Mouse (Mus musculus): ENCODE measurements around the gene AI467606. TPM values are rescaled to one million over a fixed set of nuclear protein-coding genes. Genes with fewer than 3 reads are reported as not detected.

The AI467606 gene
- polyA plus RNA-seq, 1 experiment: 1.6 TPM

GRCm38 (mm10) chr7:127121061-127121910 lies 30.1 kb downstream of the AI467606 start:
- peak overlapping the region; percentile 12 for H3K27ac ChIP-seq (ENCODE audit: insufficient read depth, low read length)
- TF ChIP-seq CTCF (IDR thresholded peaks at IDR 0.05; ENCODE audit: low read depth, low read length): no peak
- peak overlapping the region; percentile 55 for H3K4me3 ChIP-seq (ENCODE audit: low read depth, low read length)
- H3K9me3 ChIP-seq (replicated peaks; ENCODE audit: control insufficient read depth, insufficient read depth, low read length, poor library complexity, severe bottlenecking): no peaks in the 10 kb centered on the region
- peaks cover 12% of the 10 kb centered on the region for H3K4me1 ChIP-seq (ENCODE audit: control insufficient read depth, insufficient read depth, low read length)
- peak overlapping the region; percentile 50 for H3K9ac ChIP-seq (ENCODE audit: low read depth, poor library complexity, severe bottlenecking)
- no peaks in the 10 kb centered on the region for H3K27me3 ChIP-seq (ENCODE audit: control insufficient read depth, insufficient read depth, low read length, poor library complexity, severe bottlenecking)
- H3K36me3 ChIP-seq (ENCODE audit: control insufficient read depth, insufficient read depth, low read length, poor library complexity, severe bottlenecking): no peaks in the 10 kb centered on the region

GRCm38 (mm10) chr7:127121911-127122270 lies 30.7 kb downstream of the AI467606 start, which contains the start of gene Qprt:
Gene Qprt, minus strand, starts transcription at chr7:127122226.
- peak within 1 kb of the TSS; percentile 55 for H3K4me3 ChIP-seq (ENCODE audit: low read depth, low read length)
- peak within 1 kb of the TSS; percentile 50 for H3K9ac ChIP-seq (ENCODE audit: low read depth, poor library complexity, severe bottlenecking)
- peaks cover 12% of the 10 kb centered on the region for H3K4me1 ChIP-seq (ENCODE audit: control insufficient read depth, insufficient read depth, low read length)
- H3K9me3 ChIP-seq (replicated peaks; ENCODE audit: control insufficient read depth, insufficient read depth, low read length, poor library complexity, severe bottlenecking): no peaks in the 10 kb centered on the region
- no peaks in the 10 kb centered on the region for H3K36me3 ChIP-seq (ENCODE audit: control insufficient read depth, insufficient read depth, low read length, poor library complexity, severe bottlenecking)
- no peaks in the 10 kb centered on the region for H3K27me3 ChIP-seq (ENCODE audit: control insufficient read depth, insufficient read depth, low read length, poor library complexity, severe bottlenecking)
- TF ChIP-seq CTCF (IDR thresholded peaks at IDR 0.05; ENCODE audit: low read depth, low read length) (no peak), POLR2A (IDR thresholded peaks at IDR 0.05; ENCODE audit: insufficient read depth, low read length) (no peak), EP300 (IDR thresholded peaks at IDR 0.05; ENCODE audit: insufficient read depth, low read depth, low read length) (no peak)
- H3K27ac ChIP-seq (ENCODE audit: insufficient read depth, low read length): peak within 1 kb of the TSS; percentile 12

GRCm38 (mm10) chr7:127129638-127130037 lies 38.5 kb downstream of the AI467606 start:
- Histone ChIP-seq H3K27me3 (ENCODE audit: control insufficient read depth, insufficient read depth, low read length, poor library complexity, severe bottlenecking) (no peaks in the 10 kb centered on the region), H3K9me3 (replicated peaks; ENCODE audit: control insufficient read depth, insufficient read depth, low read length, poor library complexity, severe bottlenecking) (no peaks in the 10 kb centered on the region), H3K36me3 (ENCODE audit: control insufficient read depth, insufficient read depth, low read length, poor library complexity, severe bottlenecking) (no peaks in the 10 kb centered on the region), H3K4me3 (ENCODE audit: low read depth, low read length) (no peak overlapping the region), H3K27ac (ENCODE audit: insufficient read depth, low read length) (no peak overlapping the region), H3K4me1 (ENCODE audit: control insufficient read depth, insufficient read depth, low read length) (peaks cover under 1% of the 10 kb centered on the region), H3K9ac (ENCODE audit: low read depth, poor library complexity, severe bottlenecking) (no peak overlapping the region)
- TF ChIP-seq CTCF (IDR thresholded peaks at IDR 0.05; ENCODE audit: low read depth, low read length): peak; percentile 44
- TF ChIP-seq EP300 (IDR thresholded peaks at IDR 0.05; ENCODE audit: insufficient read depth, low read depth, low read length): no peak

GRCm38 (mm10) chr7:127133125-127133524 lies 42.0 kb downstream of the AI467606 start:
- Histone ChIP-seq H3K27ac (ENCODE audit: insufficient read depth, low read length) (no peak overlapping the region), H3K4me1 (ENCODE audit: control insufficient read depth, insufficient read depth, low read length) (peaks cover 6% of the 10 kb centered on the region), H3K9me3 (replicated peaks; ENCODE audit: control insufficient read depth, insufficient read depth, low read length, poor library complexity, severe bottlenecking) (no peaks in the 10 kb centered on the region), H3K27me3 (ENCODE audit: control insufficient read depth, insufficient read depth, low read length, poor library complexity, severe bottlenecking) (no peaks in the 10 kb centered on the region), H3K4me3 (ENCODE audit: low read depth, low read length) (no peak overlapping the region), H3K36me3 (ENCODE audit: control insufficient read depth, insufficient read depth, low read length, poor library complexity, severe bottlenecking) (no peaks in the 10 kb centered on the region), H3K9ac (ENCODE audit: low read depth, poor library complexity, severe bottlenecking) (no peak overlapping the region)
- no peak for TF ChIP-seq CTCF (IDR thresholded peaks at IDR 0.05; ENCODE audit: low read depth, low read length)
- no peak for TF ChIP-seq POLR2A (IDR thresholded peaks at IDR 0.05; ENCODE audit: insufficient read depth, low read length)
- TF ChIP-seq EP300 (IDR thresholded peaks at IDR 0.05; ENCODE audit: insufficient read depth, low read depth, low read length): no peak

- Histone ChIP-seq H3K36me3 (ENCODE audit: control insufficient read depth, insufficient read depth, low read length, poor library complexity, severe bottlenecking) (no peaks in the 10 kb centered on the region), H3K27me3 (ENCODE audit: control insufficient read depth, insufficient read depth, low read length, poor library complexity, severe bottlenecking) (no peaks in the 10 kb centered on the region), H3K4me1 (ENCODE audit: control insufficient read depth, insufficient read depth, low read length) (peaks cover 7% of the 10 kb centered on the region), H3K9ac (ENCODE audit: low read depth, poor library complexity, severe bottlenecking) (no peak overlapping the region), H3K4me3 (ENCODE audit: low read depth, low read length) (no peak overlapping the region), H3K27ac (ENCODE audit: insufficient read depth, low read length) (no peak overlapping the region), H3K9me3 (replicated peaks; ENCODE audit: control insufficient read depth, insufficient read depth, low read length, poor library complexity, severe bottlenecking) (no peaks in the 10 kb centered on the region)
- TF ChIP-seq CTCF (IDR thresholded peaks at IDR 0.05; ENCODE audit: low read depth, low read length) (no peak), EP300 (IDR thresholded peaks at IDR 0.05; ENCODE audit: insufficient read depth, low read depth, low read length) (no peak), POLR2A (IDR thresholded peaks at IDR 0.05; ENCODE audit: insufficient read depth, low read length) (no peak)
Measured at GRCm38 (mm10) chr7:127134821-127135447, 43.8 kb downstream of the AI467606 start.

Measured in ES-Bruce4 (cell line).